Mouse (Mus musculus) megakaryocyte, embryonic 14.5 days (primary cell): ENCODE data around the gene Olfr148.

Source experiments
- FLI1 ChIP-seq: IDR thresholded peaks from 2 replicates; pipeline ENCODE4 v1.6.1; 2012; ENCODE audit warnings: low read length, inconsistent platforms, mixed read lengths
- GATA1 ChIP-seq: IDR thresholded peaks from 3 replicates; pipeline ENCODE4 v1.6.1; 2012; ENCODE audit warnings: mixed read lengths, low read length, inconsistent platforms, borderline replicate concordance

DNA sequence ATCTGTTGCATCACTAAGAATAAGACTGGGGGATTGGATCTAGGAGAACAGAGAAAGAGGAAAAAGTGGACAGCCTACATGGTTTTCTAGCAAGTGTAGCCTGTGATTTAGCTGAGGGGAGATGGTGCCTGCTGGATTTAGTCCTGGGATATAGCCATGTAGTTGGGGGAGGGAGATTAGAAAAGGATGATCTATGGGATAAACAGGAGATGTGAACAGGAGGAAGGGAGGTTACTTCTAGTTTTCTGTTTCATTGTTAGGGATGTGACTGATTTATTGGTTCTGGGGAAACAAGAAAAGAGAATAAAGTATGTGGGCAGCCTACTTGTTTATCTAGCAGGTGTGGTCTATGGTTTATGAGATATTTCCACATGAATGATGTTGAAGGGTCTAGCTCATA is 2.0 kb upstream of the Olfr148 start:
- TF ChIP-seq GATA1: no peak
- TF ChIP-seq FLI1: no peak
